Mouse (Mus musculus): ENCODE measurements around the gene Teddm2.

Gene Teddm2

GRCm38 (mm10) chr1:153814278-153814677, 85.8 kb downstream of the Teddm2 start:
- DNase-seq: no peak

DNA sequence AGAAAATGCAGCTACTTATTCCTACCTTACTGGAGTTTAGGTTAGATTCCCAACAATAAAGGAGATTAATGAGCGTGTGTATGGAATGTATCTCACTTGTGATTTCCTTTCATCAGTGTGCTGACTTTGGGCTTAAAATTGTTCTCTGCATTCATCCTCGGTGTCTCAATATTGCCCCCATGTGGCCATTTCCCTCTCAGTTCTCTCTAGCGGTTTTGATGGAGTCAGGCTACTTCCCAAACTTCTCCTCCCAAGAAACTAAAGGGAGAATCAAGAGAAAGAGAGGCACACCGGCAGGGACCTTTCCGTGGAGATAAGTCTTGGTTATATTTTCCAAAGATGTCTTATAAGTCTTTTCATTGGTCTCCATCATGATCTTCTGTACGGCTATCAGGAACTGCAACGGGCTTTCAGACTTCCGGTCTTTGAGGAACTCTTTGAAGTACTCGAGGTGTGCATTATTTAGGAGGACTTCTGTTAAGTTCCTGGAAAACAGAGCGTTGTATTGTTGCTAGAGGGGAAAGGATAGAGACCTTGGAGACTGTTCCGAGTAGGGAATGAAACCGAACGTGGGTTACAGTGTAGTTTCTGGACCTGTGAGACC, 92.5 kb downstream of the Teddm2 start:
- peak; percentile 31 to 41 for DNase-seq

DNA sequence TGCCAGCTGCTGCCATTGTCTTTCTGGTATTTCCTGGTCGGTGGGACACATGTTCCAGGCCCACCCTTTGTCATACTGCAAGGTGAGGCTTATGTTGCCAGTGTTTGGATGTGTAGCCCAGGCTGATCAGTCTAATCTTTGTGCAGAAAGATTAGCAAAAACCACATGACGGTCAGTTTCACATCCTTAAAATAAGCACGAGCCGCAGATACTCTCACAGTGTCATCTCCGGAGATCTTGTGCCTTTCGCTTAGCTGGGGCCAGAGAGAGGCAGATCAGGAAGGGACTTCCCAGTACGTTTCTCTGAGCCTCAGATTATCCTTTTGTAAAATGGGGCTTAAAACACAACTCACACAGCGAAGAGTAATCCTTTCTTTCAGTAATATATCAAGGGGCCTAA, 96.5 kb downstream of the Teddm2 start:
- DNase-seq: no peak

DNA sequence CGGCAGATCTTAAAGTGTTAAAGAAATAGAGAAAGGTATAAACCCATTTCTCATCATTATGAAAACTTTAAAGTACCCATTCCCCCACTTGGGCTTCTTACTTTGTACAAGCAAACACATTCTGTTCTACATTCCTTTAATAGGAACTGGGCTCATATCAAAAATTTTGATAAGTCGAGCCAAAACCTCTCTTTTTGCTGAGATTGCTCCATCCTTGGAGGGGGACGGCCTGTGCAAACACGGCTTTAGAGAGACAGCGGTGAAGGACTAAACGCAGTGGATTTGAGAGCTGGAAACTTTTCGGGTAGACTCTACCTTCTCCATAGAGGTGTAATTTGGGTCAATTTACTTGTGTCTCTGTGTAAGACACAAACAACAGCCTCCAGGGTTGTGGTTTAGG, 97.3 kb downstream of the Teddm2 start:
- no peak for DNase-seq

Data from cerebellum, adult 18-20 months (tissue).